Mouse (Mus musculus) gastrocnemius, adult 18-20 months (tissue): ENCODE data around the gene Itga6. TPM values are rescaled to one million over a fixed set of nuclear protein-coding genes. Genes with fewer than 3 reads are reported as not detected.

Experiments
- DNase-seq: peaks from one replicate; pipeline ENCODE4 v3.0.0; 2021; ENCODE audit warnings: low spot score
- total RNA-seq, 2 experiments: library from RNA; stranded (reverse); gene quantifications; 2 replicates each; pipeline ENCODE4 v1.2.3; 2021

Gene Itga6
- total RNA-seq, 2 experiments from 2014 or later, result 14.2 to 18.3 TPM

- DNase-seq, result no peak
Observed at GRCm38 (mm10) chr2:71800798-71801197, 55.4 kb downstream of the Itga6 start.

- no peak for DNase-seq
Observed at GRCm38 (mm10) chr2:71801691-71802090, 56.3 kb downstream of the Itga6 start.

- DNase-seq, result no peak
Observed at GRCm38 (mm10) chr2:71802131-71802530, 56.7 kb downstream of the Itga6 start.

GRCm38 (mm10) chr2:71805120-71805519, 59.7 kb downstream of the Itga6 start:
- DNase-seq, result no peak

GRCm38 (mm10) chr2:71805611-71806567, 60.5 kb downstream of the Itga6 start:
- DNase-seq, result no peak

GRCm38 (mm10) chr2:71809289-71809860, 64.0 kb downstream of the Itga6 start:
- no peak for DNase-seq

- DNase-seq, result no peak
Observed at GRCm38 (mm10) chr2:71810010-71810409, 64.6 kb downstream of the Itga6 start.

GRCm38 (mm10) chr2:71810906-71811305, 65.5 kb downstream of the Itga6 start:
- DNase-seq, result no peak

- peak; percentile 69 for DNase-seq
Observed at GRCm38 (mm10) chr2:71812221-71813021, 67.0 kb downstream of the Itga6 start.

GRCm38 (mm10) chr2:71813022-71813358, 67.6 kb downstream of the Itga6 start:
- no peak for DNase-seq

GRCm38 (mm10) chr2:71813371-71813770, 68.0 kb downstream of the Itga6 start:
- no peak for DNase-seq

GRCm38 (mm10) chr2:71814016-71814415, 68.6 kb downstream of the Itga6 start:
- no peak for DNase-seq

GRCm38 (mm10) chr2:71815279-71815678, 69.9 kb downstream of the Itga6 start:
- no peak for DNase-seq

- peak; percentile 16 for DNase-seq
Observed at GRCm38 (mm10) chr2:71816391-71817041, 71.1 kb downstream of the Itga6 start.

- DNase-seq, result no peak
Observed at GRCm38 (mm10) chr2:71824146-71824545, 78.7 kb downstream of the Itga6 start.

- no peak for DNase-seq
Observed at GRCm38 (mm10) chr2:71827711-71828110, 82.3 kb downstream of the Itga6 start.

- no peak for DNase-seq
Observed at GRCm38 (mm10) chr2:71828928-71829327, 83.5 kb downstream of the Itga6 start.

GRCm38 (mm10) chr2:71833626-71834025, 88.2 kb downstream of the Itga6 start:
- DNase-seq, result no peak

- DNase-seq, result no peak
Observed at GRCm38 (mm10) chr2:71834371-71834770, 89.0 kb downstream of the Itga6 start.

GRCm38 (mm10) chr2:71835556-71835955, 90.1 kb downstream of the Itga6 start:
- DNase-seq, result no peak

- no peak for DNase-seq
Observed at GRCm38 (mm10) chr2:71836232-71836631, 90.8 kb downstream of the Itga6 start.

GRCm38 (mm10) chr2:71837261-71837660, 91.8 kb downstream of the Itga6 start:
- no peak for DNase-seq
